Mouse (Mus musculus) large intestine, adult 2 months (tissue): Measurements from ENCODE around the gene 1110002E22Rik. TPM values are rescaled to one million over a fixed set of nuclear protein-coding genes. Genes with fewer than 3 reads are reported as not detected.

Source experiments
- polyA plus RNA-seq: library from polyadenylated mRNA; depleted of rRNA; stranded (reverse); fragments of >200 nt; gene quantifications from 2 replicates; pipeline ENCODE4 v1.2.3, GENCODE M21; 2012; rRNA removed

1110002E22Rik gene
- polyA plus RNA-seq, 1 experiment = 0.02 TPM

Other genes starting within 250 kb of the 1110002E22Rik start
- gene H2afz, start 200.6 kb upstream of the 1110002E22Rik start, polyA plus RNA-seq = 1,057 and 1,209 TPM in 2 replicates
- gene Dnajb14, start 197.4 kb upstream of the 1110002E22Rik start, polyA plus RNA-seq = 2.0 and 3.2 TPM in 2 replicates
- gene Lamtor3, start 146.5 kb upstream of the 1110002E22Rik start, polyA plus RNA-seq = 25.4 and 29.1 TPM in 2 replicates
- gene Dapp1, start 83.5 kb upstream of the 1110002E22Rik start, polyA plus RNA-seq = 9.0 and 10.9 TPM in 2 replicates
- 0.06 and 0.49 TPM in 2 replicates for gene Gm5105, start 2.3 kb downstream of the 1110002E22Rik start, polyA plus RNA-seq
- 0.73 and 0.96 TPM in 2 replicates for gene Trmt10a, start 78.4 kb downstream of the 1110002E22Rik start, polyA plus RNA-seq
- 70.5 and 272 TPM in 2 replicates for gene Mttp, start 79.9 kb downstream of the 1110002E22Rik start, polyA plus RNA-seq
- gene 4930579F01Rik, start 128.8 kb downstream of the 1110002E22Rik start, polyA plus RNA-seq = not detected in 2 replicates
- gene Adh7, start 152.7 kb downstream of the 1110002E22Rik start, polyA plus RNA-seq = 0.18 TPM in 1 of 2 replicates, not detected in the other
- gene Adh1, start 195.9 kb downstream of the 1110002E22Rik start, polyA plus RNA-seq = 25.1 and 63.3 TPM in 2 replicates
- 8.5 and 52.6 TPM in 2 replicates for gene Adh6a, start 248.2 kb downstream of the 1110002E22Rik start, polyA plus RNA-seq